ENCODE assay signal across 8 mouse cellular contexts in the genomic region with DNA sequence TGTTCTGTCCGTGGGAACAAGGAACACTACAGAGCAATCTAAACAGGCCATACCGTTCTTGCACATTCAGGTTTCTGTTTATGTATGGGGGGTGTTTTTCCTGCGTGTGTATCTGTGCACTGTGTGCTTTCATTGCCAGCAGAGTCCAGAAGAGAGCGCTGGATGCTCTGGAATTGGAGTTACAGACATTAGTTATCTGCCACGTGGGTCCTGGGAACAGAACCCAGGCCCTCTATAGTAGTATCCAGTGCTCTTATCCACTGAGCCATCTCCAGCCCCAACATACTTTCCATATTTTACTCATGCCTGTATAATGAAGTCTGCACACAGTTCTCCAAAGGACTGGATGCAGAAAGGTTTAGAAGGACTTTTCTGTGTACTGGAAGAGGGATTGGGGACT. TPM values are rescaled to one million over a fixed set of nuclear protein-coding genes. Genes with fewer than 3 reads are reported as not detected.
DNase-seq lines count a peak whose midpoint lies in the region; ATAC-seq and TF ChIP-seq lines count a peak whose summit lies in the region.

No protein-coding gene starts in this region.

- no peaks in the 10 kb centered on the region; the same call in 1 of the 2 replicates for H3K4me1 ChIP-seq in cerebellum, adult 2 months (ENCODE audit: control insufficient read depth, insufficient read depth, low read length)
- peaks cover 6% of the 10 kb centered on the region for H3K4me1 ChIP-seq in neural tube, embryonic 11.5 days (ENCODE audit: control insufficient read depth, insufficient read depth, low read length)
- peaks cover 13% of the 10 kb centered on the region for H3K4me1 ChIP-seq in limb, embryonic 15.5 days
- peaks cover 19% of the 10 kb centered on the region for H3K4me1 ChIP-seq in stomach, embryonic 15.5 days

- no peak for TF ChIP-seq CTCF in cerebellum, adult 2 months (IDR thresholded peaks at IDR 0.05; ENCODE audit: borderline replicate concordance, insufficient read depth, low read depth, low read length)

- TF ChIP-seq POLR2A in cerebellum, adult 2 months (IDR thresholded peaks at IDR 0.05; ENCODE audit: borderline replicate concordance, insufficient read depth, low read length) = no peak

- 0% methylated on average over 5 of the region's 5 CpGs for WGBS in cerebellum, adult 2 months
- 2% methylated on average over 5 of the region's 5 CpGs for WGBS in neural tube, embryonic 11.5 days
- WGBS in limb, embryonic 15.5 days = 1% methylated on average over 5 of the region's 5 CpGs
- WGBS in stomach, embryonic 15.5 days = under 1% methylated on average over 5 of the region's 5 CpGs

- H3K9me3 ChIP-seq in neural tube, embryonic 11.5 days (ENCODE audit: control insufficient read depth, low read length) = no peaks in the 10 kb centered on the region
- H3K9me3 ChIP-seq in limb, embryonic 15.5 days = no peaks in the 10 kb centered on the region
- H3K9me3 ChIP-seq in stomach, embryonic 15.5 days = no peaks in the 10 kb centered on the region

- H3K4me2 ChIP-seq in neural tube, embryonic 11.5 days (ENCODE audit: low read depth) = peak overlapping the region; percentile 76
- peak overlapping the region; percentile 81 for H3K4me2 ChIP-seq in limb, embryonic 15.5 days
- peak overlapping the region; percentile 80 for H3K4me2 ChIP-seq in stomach, embryonic 15.5 days

- peak overlapping the region; percentile 67 for H3K9ac ChIP-seq in neural tube, embryonic 11.5 days (ENCODE audit: low read length)
- H3K9ac ChIP-seq in limb, embryonic 15.5 days = peak overlapping the region; percentile 58
- peak overlapping the region; percentile 43 for H3K9ac ChIP-seq in stomach, embryonic 15.5 days

- no peak overlapping the region for H3K27ac ChIP-seq in cerebellum, adult 2 months (ENCODE audit: insufficient read depth, low read length)
- H3K27ac ChIP-seq in neural tube, embryonic 11.5 days (ENCODE audit: low read depth, low read length) = no peak overlapping the region
- 0 out of 2 replicates have a peak overlapping the region, but pooled peaks have one; percentile 28 for H3K27ac ChIP-seq in limb, embryonic 15.5 days
- peak overlapping the region; percentile 59 for H3K27ac ChIP-seq in stomach, embryonic 15.5 days

- H3K36me3 ChIP-seq in neural tube, embryonic 11.5 days (ENCODE audit: control insufficient read depth, insufficient read depth, low read length) = no peaks in the 10 kb centered on the region
- H3K36me3 ChIP-seq in limb, embryonic 15.5 days = no peaks in the 10 kb centered on the region
- H3K36me3 ChIP-seq in stomach, embryonic 15.5 days = no peaks in the 10 kb centered on the region

- H3K27me3 ChIP-seq in cerebellum, adult 2 months (ENCODE audit: control insufficient read depth, insufficient read depth, low read length) = no peaks in the 10 kb centered on the region
- no peaks in the 10 kb centered on the region for H3K27me3 ChIP-seq in neural tube, embryonic 11.5 days (ENCODE audit: control insufficient read depth, insufficient read depth, low read length)
- no peaks in the 10 kb centered on the region for H3K27me3 ChIP-seq in limb, embryonic 15.5 days
- H3K27me3 ChIP-seq in stomach, embryonic 15.5 days (replicated peaks) = no peaks in the 10 kb centered on the region

- peak overlapping the region; percentile 66 for H3K4me3 ChIP-seq in cerebellum, adult 2 months (replicated peaks; ENCODE audit: insufficient read depth, low read depth, low read length)
- peak overlapping the region; percentile 71 for H3K4me3 ChIP-seq in neural tube, embryonic 11.5 days (ENCODE audit: low read depth, low read length)
- H3K4me3 ChIP-seq in limb, embryonic 15.5 days = peak overlapping the region; percentile 77
- H3K4me3 ChIP-seq in stomach, embryonic 15.5 days (replicated peaks) = peak overlapping the region; percentile 65

- DNase-seq in cerebellum, adult 2 months = no peak
- no peak for DNase-seq in cerebellum, postnatal 36 days
- no peak for DNase-seq in neural tube, embryonic 11.5 days (ENCODE audit: low spot score)
- DNase-seq in neural tube, embryonic 10.5 days (ENCODE audit: extremely low spot score, low spot score) = no peak
- no peak for DNase-seq in cerebellum, postnatal 14 days
- no peak for DNase-seq in ovary, postnatal 36 days (ENCODE audit: low spot score)

- ATAC-seq in neural tube, embryonic 11.5 days (ENCODE audit: insufficient read depth, low FRiP score, low TSS enrichment) = 0 out of 2 replicates have a peak, but pooled peaks have one; percentile 3
- no peak for ATAC-seq in limb, embryonic 15.5 days (ENCODE audit: insufficient number of reproducible peaks, low FRiP score, low TSS enrichment, low read depth)
- ATAC-seq in stomach, embryonic 15.5 days (ENCODE audit: insufficient read depth, low FRiP score, low read depth) = no peak

RNA-seq across cellular contexts. Expression of gene Wrb, which starts 0.6 kb away (rescaled TPM):
- 138 and 145 TPM in 2 replicates for polyA plus RNA-seq in cerebellum, adult 2 months (2012; rRNA removed)
- polyA plus RNA-seq in neural tube, embryonic 11.5 days (2014; fragmentation: Nextera tagmentation; extraction: Ambion mirVana) = 115 and 124 TPM in 2 replicates
- 47.2 and 49.1 TPM in 2 replicates for polyA plus RNA-seq in limb, embryonic 15.5 days (2015; fragmentation: Nextera tagmentation; extraction: Ambion mirVana)
- 60.0 and 65.5 TPM in 2 replicates for polyA plus RNA-seq in stomach, embryonic 15.5 days (2015; fragmentation: Nextera tagmentation; extraction: Ambion mirVana)

RNA-seq across cellular contexts. Expression of gene Hmgn1, which starts 18.3 kb away (rescaled TPM):
- 76.0 and 78.7 TPM in 2 replicates for polyA plus RNA-seq in cerebellum, adult 2 months (2012; rRNA removed)
- polyA plus RNA-seq in neural tube, embryonic 11.5 days (2014; fragmentation: Nextera tagmentation; extraction: Ambion mirVana) = 732 and 792 TPM in 2 replicates
- 553 and 582 TPM in 2 replicates for polyA plus RNA-seq in limb, embryonic 15.5 days (2015; fragmentation: Nextera tagmentation; extraction: Ambion mirVana)
- polyA plus RNA-seq in stomach, embryonic 15.5 days (2015; fragmentation: Nextera tagmentation; extraction: Ambion mirVana) = 476 and 575 TPM in 2 replicates

RNA-seq across cellular contexts. Expression of gene Lca5l, which starts 46.3 kb away (rescaled TPM):
- polyA plus RNA-seq in cerebellum, adult 2 months (2012; rRNA removed) = 2.1 and 2.5 TPM in 2 replicates
- 1.1 and 1.6 TPM in 2 replicates for polyA plus RNA-seq in neural tube, embryonic 11.5 days (2014; fragmentation: Nextera tagmentation; extraction: Ambion mirVana)
- polyA plus RNA-seq in limb, embryonic 15.5 days (2015; fragmentation: Nextera tagmentation; extraction: Ambion mirVana) = 1.2 and 1.6 TPM in 2 replicates
- 1.4 and 1.5 TPM in 2 replicates for polyA plus RNA-seq in stomach, embryonic 15.5 days (2015; fragmentation: Nextera tagmentation; extraction: Ambion mirVana)

RNA-seq across cellular contexts. Expression of gene Sh3bgr, which starts 54.4 kb away (rescaled TPM):
- 38.3 and 54.5 TPM in 2 replicates for polyA plus RNA-seq in cerebellum, adult 2 months (2012; rRNA removed)
- polyA plus RNA-seq in neural tube, embryonic 11.5 days (2014; fragmentation: Nextera tagmentation; extraction: Ambion mirVana) = 3.5 and 4.4 TPM in 2 replicates
- polyA plus RNA-seq in limb, embryonic 15.5 days (2015; fragmentation: Nextera tagmentation; extraction: Ambion mirVana) = 13.6 and 41.0 TPM in 2 replicates
- 29.2 and 35.6 TPM in 2 replicates for polyA plus RNA-seq in stomach, embryonic 15.5 days (2015; fragmentation: Nextera tagmentation; extraction: Ambion mirVana)

Comparison
In these comparisons a context has a peak if more than half of its experiments do, and no peak if none do; other contexts are left out.
1. H3K27ac ChIP-seq: peak in limb, embryonic 15.5 days (single experiment) and stomach, embryonic 15.5 days (single experiment); none in cerebellum, adult 2 months (single experiment) and neural tube, embryonic 11.5 days (single experiment).
2. Peak in every context shown above with its lines, with median percentiles within 50 percentile points of each other: H3K4me3 ChIP-seq, H3K4me2 ChIP-seq and H3K9ac ChIP-seq.